Mouse (Mus musculus): ENCODE results near the gene Kat2a. TPM values are rescaled to one million over a fixed set of nuclear protein-coding genes. Genes with fewer than 3 reads are reported as not detected.

Gene Kat2a
- total RNA-seq (2023) = 10 to 100 TPM; 44.5 to 49.7 TPM

DNA sequence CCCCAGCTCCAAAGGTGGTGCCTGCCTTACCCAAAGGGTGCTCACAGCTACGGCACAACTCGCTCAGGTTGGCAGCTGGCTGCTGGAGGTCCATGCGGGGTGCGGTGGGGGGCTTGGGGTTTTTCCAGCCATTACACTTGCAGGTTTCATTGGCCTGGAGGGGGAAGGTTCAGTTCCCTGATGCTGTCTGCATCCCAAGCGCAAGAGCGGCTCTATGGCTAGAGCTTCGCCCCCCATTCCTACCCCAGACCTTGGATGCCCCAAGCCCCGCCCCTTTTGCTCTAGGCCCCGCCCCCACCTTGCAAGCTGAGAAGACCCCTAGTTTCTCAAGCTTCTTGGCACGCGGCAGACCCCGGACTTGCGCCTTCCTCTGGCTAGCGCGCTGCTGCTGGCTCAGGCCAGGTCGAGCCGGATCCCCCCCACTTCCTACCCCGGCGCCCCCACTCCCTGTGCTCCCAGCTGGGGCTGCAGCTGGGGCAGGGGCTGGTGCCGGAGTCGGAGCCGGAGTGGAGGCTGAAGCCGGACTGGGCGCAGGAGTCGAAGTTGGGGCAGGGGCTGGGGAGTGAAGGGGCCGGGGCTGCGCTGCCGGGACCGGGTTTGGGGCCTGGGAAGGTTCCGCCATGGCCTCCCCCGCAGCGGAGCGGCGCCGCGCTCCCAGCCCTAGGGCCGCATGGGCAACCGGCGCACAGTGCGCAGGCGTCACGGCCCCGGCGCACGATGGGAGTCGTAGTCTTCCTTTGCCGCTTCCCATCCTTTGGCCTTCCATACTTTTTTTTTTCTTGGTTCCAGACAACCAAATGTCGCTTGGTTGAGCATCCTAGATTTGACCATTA, at the start of gene Kat2a:
TSS of gene Kat2a (minus strand) at position 683 of the 833 bp plus-strand sequence.

GRCm38 (mm10) chr11:100759611-100760233, 47.5 kb upstream of the Kat2a start, which contains the start of gene Kcnh4:
Gene Kcnh4 (minus strand): TSS chr11:100759942.

DNA sequence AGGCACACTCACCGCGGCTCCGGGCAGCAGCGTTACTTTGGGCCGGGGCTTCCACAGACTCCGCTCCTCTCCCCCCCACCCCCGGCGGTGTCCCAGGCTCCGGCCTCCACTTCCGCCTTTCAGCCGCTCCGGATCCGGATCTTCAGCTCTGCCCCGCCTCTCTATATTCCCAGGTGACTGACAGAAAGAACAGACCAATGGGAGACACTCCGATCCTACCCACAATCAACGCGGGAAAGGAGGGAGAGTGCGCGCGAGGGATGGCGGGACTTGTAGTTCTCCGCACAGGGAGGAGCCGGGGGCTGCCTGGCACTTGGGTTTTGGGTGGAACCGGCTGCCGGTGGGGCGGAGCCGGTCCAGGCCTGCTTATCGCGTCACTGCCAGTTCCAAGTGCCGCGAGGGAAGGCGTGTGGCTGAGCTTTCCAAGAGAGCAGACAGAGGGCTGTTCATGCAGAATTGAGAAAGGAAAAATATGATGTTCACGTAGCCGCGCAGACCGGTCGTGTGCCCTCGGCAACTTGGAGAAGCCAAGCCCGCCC, 25.9 kb upstream of the Kat2a start, which contains the start of gene Rab5c:
TSS of gene Rab5c (minus strand) at position 150 of the 539 bp plus-strand sequence.

GRCm38 (mm10) chr11:100713735-100714533, 1.7 kb upstream of the Kat2a start, which contains the start of gene Hspb9:
Gene Hspb9 (plus strand): TSS chr11:100713850.

GRCm38 (mm10) chr11:100703851-100704531, 8.3 kb downstream of the Kat2a start, which contains the start of gene Dhx58:
Gene Dhx58 (minus strand): TSS chr11:100704271.

GRCm38 (mm10) chr11:100692164-100692616, 20.1 kb downstream of the Kat2a start, which contains the start of gene Zfp385c:
Gene Zfp385c (minus strand): TSS chr11:100692455.

Other genes with a start within 250 kb of the Kat2a start
- gene Klhl11, start 239.7 kb downstream of the Kat2a start, total RNA-seq (2023) = 10 to 100 TPM; 22.5 to 35.4 TPM
- 100 to 1,000 TPM; 146 to 160 TPM for gene Acly, start 184.5 kb downstream of the Kat2a start, total RNA-seq (2023)
- not detected for gene Ttc25, start 166.9 kb downstream of the Kat2a start, total RNA-seq (2023)
- gene Cnp, start 137.6 kb downstream of the Kat2a start, total RNA-seq (2023) = 100 to 1,000 TPM; 124 to 136 TPM
- 10 to 100 TPM; 18.6 to 23.3 TPM for gene Nkiras2, start 93.2 kb downstream of the Kat2a start, total RNA-seq (2023)
- 100 to 1,000 TPM; 398 to 430 TPM for gene Dnajc7, start 92.3 kb downstream of the Kat2a start, total RNA-seq (2023)
- not detected for gene Zfp385c, start 20.0 kb downstream of the Kat2a start, total RNA-seq (2023)
- gene Dhx58, start 8.2 kb downstream of the Kat2a start, total RNA-seq (2023) = 10 to 100 TPM; 12.2 to 15.1 TPM
- gene Hspb9, start 1.4 kb upstream of the Kat2a start, total RNA-seq (2023) = not detected
- gene Rab5c, start 25.8 kb upstream of the Kat2a start, total RNA-seq (2023) = 100 to 1,000 TPM; 121 to 133 TPM
- under 1 TPM; 0.23 to 0.24 TPM for gene Kcnh4, start 47.5 kb upstream of the Kat2a start, total RNA-seq (2023)
- not detected for gene Hcrt, start 50.5 kb upstream of the Kat2a start, total RNA-seq (2023)
- 1 to 10 TPM; 6.3 to 6.5 TPM for gene Ghdc, start 58.5 kb upstream of the Kat2a start, total RNA-seq (2023)
- gene Stat5b, start 138.3 kb upstream of the Kat2a start, total RNA-seq (2023) = 100 to 1,000 TPM; 129 to 142 TPM
- 10 to 100 TPM; 84.3 to 91.3 TPM for gene Stat5a, start 146.9 kb upstream of the Kat2a start, total RNA-seq (2023)
- 100 to 1,000 TPM; 263 to 271 TPM for gene Stat3, start 227.1 kb upstream of the Kat2a start, total RNA-seq (2023)